Mouse (Mus musculus): ENCODE data around the gene Camk1d.

- TF ChIP-seq CTCF (IDR thresholded peaks at IDR 0.05; ENCODE audit: control insufficient read depth, insufficient read depth, low read length): no peak
- TF ChIP-seq POLR2A (IDR thresholded peaks at IDR 0.05; ENCODE audit: borderline replicate concordance, control insufficient read depth, low read depth, low read length): no peak
Measured at GRCm38 (mm10) chr2:5572314-5573006, 141.9 kb downstream of the Camk1d start.

Measured in bone marrow, adult 2 months (tissue).